Mouse (Mus musculus) liver, embryonic 14.5 days (tissue): ENCODE results near the gene Eftud2. TPM values are rescaled to one million over a fixed set of nuclear protein-coding genes. Genes with fewer than 3 reads are reported as not detected.
A peak's percentile ranks its signal among the peaks of the same experiment; 100 is the strongest.

Experiments used
- ATAC-seq: fragments of 200-750 bp; cut with Nextera tagmentation; 2 replicates; pipeline ENCODE4 v1.8.0; 2017; ENCODE audit warnings: moderate number of reproducible peaks, mild to moderate bottlenecking, moderate library complexity; ENCODE audit not compliant: insufficient read depth
- DNase-seq, 3 experiments: peaks; one replicate each; pipeline ENCODE4 v3.0.0-alpha.2; 2012 to 2013; ENCODE audit warnings: low read depth in 3 of 3, low spot score in 3 of 3
- H3K27ac ChIP-seq: fragments of 300-500 bp; sonication (generic); 2 replicates; pipeline ENCODE4 v1.5.1; 2014; ENCODE audit warnings: moderate library complexity, mild to moderate bottlenecking, control low read depth, inconsistent platforms
- H3K27me3 ChIP-seq: fragments of 300-500 bp; sonication (generic); 2 replicates; pipeline ENCODE4 v1.6.1; 2014; ENCODE audit warnings: mild to moderate bottlenecking, low read length, moderate library complexity; ENCODE audit not compliant: control insufficient read depth, insufficient read depth
- H3K36me3 ChIP-seq: fragments of 300-500 bp; sonication (generic); replicated peaks from 2 replicates; pipeline ENCODE4 v1.6.1; 2014; ENCODE audit warnings: low read depth; ENCODE audit not compliant: control insufficient read depth, insufficient read depth
- H3K4me1 ChIP-seq, 2 experiments: fragments of 200-500 bp in 1 of 2; fragments of 300-500 bp in 1 of 2; sonication (generic) in 1 of 2; replicated peaks; 2 replicates each; pipeline ENCODE4 v1.6.1; 2012 to 2014; ENCODE audit warnings: antibody characterized with exemption in 1 of 2, inconsistent platforms in 1 of 2, low read length in 1 of 2; ENCODE audit not compliant: control insufficient read depth in 2 of 2, insufficient read depth in 2 of 2
- H3K4me2 ChIP-seq: fragments of 300-500 bp; sonication (generic); 2 replicates; pipeline ENCODE4 v1.6.1; 2014; ENCODE audit warnings: low read depth, mild to moderate bottlenecking, control low read depth, moderate library complexity
- H3K4me3 ChIP-seq, 2 experiments: fragments of 200-500 bp in 1 of 2; fragments of 300-500 bp in 1 of 2; sonication (generic) in 1 of 2; 2 replicates each; pipeline ENCODE4 v1.5.1; 2012 to 2014; ENCODE audit warnings: low read depth in 2 of 2, low read length in 2 of 2, mild to moderate bottlenecking in 2 of 2, control low read depth in 1 of 2, inconsistent platforms in 1 of 2, moderate library complexity in 1 of 2; ENCODE audit not compliant: insufficient read depth in 1 of 2
- H3K9ac ChIP-seq: fragments of 300-500 bp; sonication (generic); replicated peaks from 2 replicates; pipeline ENCODE4 v1.6.1; 2014; ENCODE audit warnings: mild to moderate bottlenecking, control low read depth, moderate library complexity
- H3K9me3 ChIP-seq: fragments of 300-500 bp; sonication (generic); 2 replicates; pipeline ENCODE4 v1.6.1; 2016; ENCODE audit warnings: low read length, mixed read lengths; ENCODE audit not compliant: control insufficient read depth
- CTCF ChIP-seq: IDR thresholded peaks from 2 replicates; pipeline ENCODE4 v1.5.1; 2016; ENCODE audit warnings: antibody characterized with exemption, low read depth, control low read depth
- EP300 ChIP-seq: IDR thresholded peaks from 2 replicates; pipeline ENCODE4 v1.6.1; 2016; ENCODE audit warnings: antibody characterized with exemption, low read depth
- WGBS: fragments of 180-500 bp; shearing (Covaris S2); extraction: QIAGEN DNeasy Blood & Tissue Kit; methylation state at CpG from one replicate; pipeline ENCODE4 v1.1.7; 2014; ENCODE audit not compliant: insufficient replicate concordance; 5-methylcytosine and 5-hydroxymethylcytosine counted together
- polyA plus RNA-seq, 2 experiments: library from polyadenylated mRNA; depleted of rRNA in 1 of 2; stranded (reverse) in 1 of 2; unstranded in 1 of 2; fragments of >200 nt; fragmentation: Nextera tagmentation in 1 of 2; extraction: Ambion mirVana in 1 of 2; gene quantifications; 2 replicates each; pipeline versions ENCODE4 v1.2.1 to v1.2.3; 2012 to 2014

Gene Eftud2
- 51.1 and 51.8 TPM in 2 replicates for polyA plus RNA-seq (2012; rRNA removed)
- polyA plus RNA-seq (2014; fragmentation: Nextera tagmentation; extraction: Ambion mirVana): 88.8 and 116 TPM in 2 replicates

- Histone ChIP-seq H3K4me3 (peak within 1 kb of the TSS; percentile 96 to 98), H3K27ac (peak within 1 kb of the TSS; percentile 88), H3K9me3 (no peaks in the 10 kb centered on the region), H3K27me3 (no peaks in the 10 kb centered on the region; the same call in 1 of the 2 replicates), H3K4me2 (peak within 1 kb of the TSS; percentile 86), H3K9ac (peak within 1 kb of the TSS; percentile 93), H3K36me3 (peaks cover 18% of the 10 kb centered on the region), H3K4me1 (peaks cover 23% of the 10 kb centered on the region in 2 experiments)
- DNase-seq (peak; percentile 90 to 92 (median 91)), ATAC-seq (peak; percentile 91)
- WGBS: under 1% methylated on average over 62 of the region's 62 CpGs
- TF ChIP-seq EP300: peak; percentile 84
- TF ChIP-seq CTCF: no peak
These were observed at the start of gene Eftud2, which contains the start of gene Ccdc103 for GRCm38 (mm10) chr11:102880585-102881313. Gene Eftud2, minus strand, starts transcription at chr11:102880985. Gene Ccdc103, plus strand, starts transcription at chr11:102881204.

GRCm38 (mm10) chr11:102925351-102925717 is 44.5 kb upstream of the Eftud2 start:
- peak; percentile 47 for ATAC-seq
- H3K4me3 ChIP-seq: peak overlapping the region; percentile 83 to 94
- DNase-seq: peak; percentile 50 to 67 (median 51)
- H3K36me3 ChIP-seq: peaks cover 27% of the 10 kb centered on the region
- peak overlapping the region; percentile 83 for H3K9ac ChIP-seq
- H3K27me3 ChIP-seq: no peaks in the 10 kb centered on the region
- peak overlapping the region; percentile 81 for H3K4me2 ChIP-seq
- TF ChIP-seq EP300: no peak
- peak; percentile 49 for TF ChIP-seq CTCF
- peak overlapping the region; percentile 92 for H3K27ac ChIP-seq
- under 1% methylated on average over 10 of the region's 10 CpGs for WGBS
- peaks cover 4 to 16% of the 10 kb centered on the region in 2 experiments for H3K4me1 ChIP-seq
- no peaks in the 10 kb centered on the region for H3K9me3 ChIP-seq

DNA sequence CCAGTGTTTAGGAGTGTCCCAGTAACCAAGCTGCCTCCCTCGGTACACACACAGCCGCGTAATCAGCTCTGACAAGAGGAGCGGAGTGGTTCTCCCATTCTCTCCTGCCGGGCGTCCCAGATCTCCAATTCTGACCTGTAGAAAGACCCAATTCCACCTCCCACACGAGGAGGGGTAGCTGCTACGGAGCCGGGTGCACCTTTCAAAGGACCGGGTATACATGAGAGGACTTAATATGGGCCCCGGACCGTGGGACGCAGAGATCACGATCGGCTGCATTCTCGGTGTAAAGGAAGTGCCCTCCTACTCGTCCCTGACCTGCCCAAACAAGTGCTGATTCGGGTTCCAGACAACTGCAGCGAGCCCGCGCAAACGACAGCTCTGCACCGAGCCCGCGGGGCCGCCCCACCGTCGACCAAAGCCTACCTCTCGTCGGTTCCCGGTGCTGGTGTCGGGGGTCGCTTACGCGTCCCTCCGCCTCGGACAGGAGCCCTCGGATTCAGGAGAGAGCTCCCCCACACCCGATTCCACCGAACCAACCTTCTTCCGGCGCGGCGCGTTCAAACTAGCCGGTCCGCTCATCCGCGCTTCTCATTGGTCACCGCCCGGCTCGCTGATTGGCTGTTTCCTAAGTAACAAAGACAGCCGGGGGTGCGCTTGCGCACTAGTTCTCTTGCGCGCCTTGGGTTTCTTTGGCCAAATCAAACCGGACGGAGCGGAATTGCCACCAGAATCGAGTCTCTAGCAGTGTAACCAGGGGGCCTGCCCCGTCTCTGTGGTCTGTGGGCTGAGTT is 44.0 kb upstream of the Eftud2 start, which contains the start of gene Kif18b:
Gene Kif18b, minus strand, starts transcription at position 568 of the 794 bp plus-strand sequence.
- Histone ChIP-seq H3K36me3 (peaks cover 31% of the 10 kb centered on the region), H3K4me1 (peaks cover 4 to 16% of the 10 kb centered on the region in 2 experiments), H3K27ac (peak within 1 kb of the TSS; percentile 95), H3K9ac (peak within 1 kb of the TSS; percentile 99), H3K9me3 (no peaks in the 10 kb centered on the region), H3K27me3 (no peaks in the 10 kb centered on the region), H3K4me3 (peak within 1 kb of the TSS; percentile 94 to 95), H3K4me2 (peak within 1 kb of the TSS; percentile 87)
- under 1% methylated on average over 62 of the region's 62 CpGs for WGBS
- TF ChIP-seq CTCF: no peak
- TF ChIP-seq EP300: no peak; the same call in 1 of the 2 replicates
- peak; percentile 92 for ATAC-seq
- peak; percentile 96 to 97 (median 96) for DNase-seq

DNA sequence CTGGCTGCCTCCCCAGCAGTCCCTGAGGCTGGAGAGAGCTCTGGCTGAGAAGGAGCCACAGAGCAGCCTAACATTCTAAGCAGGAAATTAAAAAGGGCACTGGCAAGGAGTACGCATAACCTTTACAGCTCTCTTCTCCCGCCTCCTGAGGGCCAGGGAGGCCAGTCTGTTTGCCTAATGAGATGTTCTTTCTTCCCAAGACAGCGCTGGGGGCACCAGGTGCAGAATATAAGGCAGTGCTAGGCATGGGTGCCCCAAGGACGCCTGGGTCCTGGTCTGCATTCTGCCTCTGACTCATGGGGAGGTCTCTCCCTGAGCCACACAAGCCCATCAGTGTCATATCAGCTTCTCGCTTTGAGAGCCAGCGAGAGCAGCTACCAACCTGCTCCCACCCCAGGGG is 40.7 kb upstream of the Eftud2 start:
- WGBS: 90% methylated on average over 6 of the region's 6 CpGs
- Histone ChIP-seq H3K9me3 (no peaks in the 10 kb centered on the region), H3K9ac (0 out of 2 replicates have a peak overlapping the region, but pooled peaks have one; percentile 6), H3K4me1 (peaks cover 4 to 16% of the 10 kb centered on the region in 2 experiments), H3K27me3 (no peaks in the 10 kb centered on the region), H3K4me3 (no peak overlapping the region), H3K4me2 (no peak overlapping the region), H3K36me3 (peaks cover 41% of the 10 kb centered on the region), H3K27ac (no peak overlapping the region)
- ATAC-seq (no peak), DNase-seq (no peak)
- TF ChIP-seq CTCF (no peak), EP300 (no peak)
